Mouse (Mus musculus) E14TG2a.4 (cell line): Measurements from ENCODE around the gene Zfp106.

Experiments
- CTCF ChIP-seq: conservative IDR thresholded peaks from 2 replicates; pipeline ENCODE4 v1.5.1; 2014; ENCODE audit warnings: low read length
- NANOG ChIP-seq: IDR thresholded peaks from 2 replicates; pipeline ENCODE4 v1.6.1; 2014; ENCODE audit warnings: borderline replicate concordance, low read length, mixed read lengths
- POU5F1 ChIP-seq: IDR thresholded peaks from 2 replicates; pipeline ENCODE4 v1.6.1; 2014; ENCODE audit warnings: low read length, borderline replicate concordance

DNA sequence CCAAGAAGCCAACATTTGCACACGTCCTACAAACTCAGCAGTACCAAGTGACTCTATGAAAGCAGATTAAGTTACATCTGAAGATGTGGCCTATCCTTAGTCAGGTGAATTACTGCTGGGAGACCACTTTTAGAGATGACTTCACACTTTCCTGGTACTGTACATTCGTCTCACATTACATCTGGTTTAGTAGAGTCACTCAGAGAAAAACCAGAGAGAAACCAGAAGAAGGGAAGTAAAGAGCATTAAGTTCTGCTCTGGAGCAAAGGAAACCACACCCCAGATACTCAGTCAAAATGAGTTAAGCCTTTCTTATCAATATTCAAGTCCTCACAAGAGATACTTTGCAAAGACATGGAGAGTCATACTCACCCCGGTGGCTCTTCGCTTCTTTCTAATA is 32.4 kb downstream of the Zfp106 start:
- TF ChIP-seq CTCF = no peak
- TF ChIP-seq NANOG = no peak
- no peak for TF ChIP-seq POU5F1
